Mouse (Mus musculus) lung, embryonic 16.5 days (tissue): ENCODE results near the gene Zfp566. TPM values are rescaled to one million over a fixed set of nuclear protein-coding genes. Genes with fewer than 3 reads are reported as not detected.

Experiments
- ATAC-seq: fragments of 200-750 bp; cut with Nextera tagmentation; 2 replicates; pipeline ENCODE4 v1.8.0; 2017; ENCODE audit warnings: low read depth, mild to moderate bottlenecking, moderate library complexity
- H3K27ac ChIP-seq: fragments of 300-500 bp; sonication (generic); 2 replicates; pipeline ENCODE4 v1.5.1; 2014; ENCODE audit warnings: mild to moderate bottlenecking, control low read depth, low read length
- H3K27me3 ChIP-seq: fragments of 300-500 bp; sonication (generic); 2 replicates; pipeline ENCODE4 v1.6.1; 2014; ENCODE audit warnings: low read depth, low read length, mixed read lengths; ENCODE audit not compliant: control insufficient read depth, insufficient read depth
- H3K36me3 ChIP-seq: fragments of 300-500 bp; sonication (generic); 2 replicates; pipeline ENCODE4 v1.6.1; 2014; ENCODE audit warnings: low read length; ENCODE audit not compliant: control insufficient read depth, insufficient read depth
- H3K4me1 ChIP-seq: fragments of 300-500 bp; sonication (generic); replicated peaks from 2 replicates; pipeline ENCODE4 v1.6.1; 2014; ENCODE audit warnings: low read length, mixed read lengths; ENCODE audit not compliant: control insufficient read depth, insufficient read depth
- H3K4me2 ChIP-seq: fragments of 300-500 bp; sonication (generic); 2 replicates; pipeline ENCODE4 v1.6.1; 2014; ENCODE audit warnings: low read depth, low read length, control low read depth
- H3K4me3 ChIP-seq: fragments of 300-500 bp; sonication (generic); 2 replicates; pipeline ENCODE4 v1.5.1; 2014; ENCODE audit warnings: mild to moderate bottlenecking, low read length, control low read depth
- H3K9ac ChIP-seq: fragments of 300-500 bp; sonication (generic); 2 replicates; pipeline ENCODE4 v1.6.1; 2014; ENCODE audit warnings: low read length, control low read depth
- H3K9me3 ChIP-seq: fragments of 300-500 bp; sonication (generic); 2 replicates; pipeline ENCODE4 v1.6.1; 2016; ENCODE audit warnings: low read length; ENCODE audit not compliant: control insufficient read depth
- WGBS: fragments of 180-500 bp; shearing (Covaris S2); extraction: QIAGEN DNeasy Blood & Tissue Kit; methylation state at CpG from one replicate; pipeline ENCODE4 v1.1.7; 2014; 5-methylcytosine and 5-hydroxymethylcytosine counted together
- polyA plus RNA-seq: library from polyadenylated mRNA; unstranded; fragments of >200 nt; fragmentation: Nextera tagmentation; extraction: Ambion mirVana; gene quantifications from 2 replicates; pipeline ENCODE4 v1.2.1, GENCODE M21; 2015

The Zfp566 gene
- polyA plus RNA-seq, 1 experiment from 2014 or later = 6.9 TPM

- Histone ChIP-seq H3K27me3 (no peaks in the 10 kb centered on the region), H3K9ac (no peak overlapping the region), H3K36me3 (peaks cover 14% of the 10 kb centered on the region), H3K9me3 (no peaks in the 10 kb centered on the region), H3K4me3 (no peak overlapping the region), H3K4me1 (no peaks in the 10 kb centered on the region), H3K27ac (no peak overlapping the region), H3K4me2 (no peak overlapping the region)
- WGBS = 77% methylated on average over 5 of the region's 5 CpGs
- no peak for ATAC-seq
These were observed 25.7 kb downstream of the Zfp566 start for GRCm38 (mm10) chr7:30064622-30065021.

- no peak for ATAC-seq
- H3K9me3 ChIP-seq = no peaks in the 10 kb centered on the region
- 86% methylated on average over 5 of the region's 5 CpGs for WGBS
These were observed 27.8 kb downstream of the Zfp566 start for GRCm38 (mm10) chr7:30062478-30062877.

DNA sequence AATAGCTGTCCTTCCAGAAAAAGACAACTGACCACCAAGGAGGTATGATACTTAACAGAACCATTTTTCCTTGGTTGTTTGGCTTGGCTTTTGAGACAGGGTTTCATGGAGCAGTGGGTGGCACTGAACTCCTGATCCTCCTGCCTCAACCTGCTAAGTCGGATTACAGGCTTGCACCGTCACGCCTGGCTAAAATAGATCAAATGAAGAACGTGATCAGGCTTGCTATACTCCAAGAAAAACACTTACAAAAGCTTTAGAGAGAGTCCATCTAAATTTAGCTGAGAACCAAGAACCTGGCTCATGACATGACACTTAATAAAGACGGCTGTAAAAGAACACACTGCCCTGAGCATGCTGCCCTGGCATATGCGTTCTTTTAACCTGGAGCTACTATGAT, 30.0 kb downstream of the Zfp566 start:
- no peaks in the 10 kb centered on the region for H3K4me1 ChIP-seq
- no peak overlapping the region for H3K4me3 ChIP-seq
- no peak overlapping the region for H3K27ac ChIP-seq
- H3K27me3 ChIP-seq = no peaks in the 10 kb centered on the region
- H3K9ac ChIP-seq = no peak overlapping the region
- peaks cover 24% of the 10 kb centered on the region for H3K36me3 ChIP-seq
- H3K9me3 ChIP-seq = no peaks in the 10 kb centered on the region
- 85% methylated on average over 6 of the region's 6 CpGs for WGBS
- no peak for ATAC-seq
- no peak overlapping the region for H3K4me2 ChIP-seq

More at GRCm38 (mm10) chr7:30062478-30062877, 27.8 kb downstream of the Zfp566 start:
- Histone ChIP-seq H3K4me3 (no peak overlapping the region), H3K36me3 (peaks cover 18% of the 10 kb centered on the region), H3K27me3 (no peaks in the 10 kb centered on the region), H3K4me2 (no peak overlapping the region), H3K9ac (no peak overlapping the region), H3K27ac (no peak overlapping the region), H3K4me1 (no peaks in the 10 kb centered on the region)

GRCm38 (mm10) chr7:30053591-30053990, 36.7 kb downstream of the Zfp566 start:
- Histone ChIP-seq H3K4me1 (peaks cover 7% of the 10 kb centered on the region), H3K27ac (no peak overlapping the region), H3K9ac (no peak overlapping the region), H3K27me3 (no peaks in the 10 kb centered on the region), H3K9me3 (no peaks in the 10 kb centered on the region), H3K36me3 (peaks cover 9% of the 10 kb centered on the region), H3K4me2 (no peak overlapping the region), H3K4me3 (no peak overlapping the region)
- no peak for ATAC-seq
- WGBS = 5% methylated on average over 3 of the region's 3 CpGs

- Histone ChIP-seq H3K4me1 (peaks cover 7% of the 10 kb centered on the region), H3K27me3 (no peaks in the 10 kb centered on the region), H3K27ac (peak within 1 kb of the TSS; percentile 71), H3K9ac (peak within 1 kb of the TSS; percentile 74), H3K9me3 (no peaks in the 10 kb centered on the region), H3K4me2 (peak within 1 kb of the TSS; percentile 72), H3K36me3 (no peaks in the 10 kb centered on the region; the same call in 1 of the 2 replicates), H3K4me3 (peak within 1 kb of the TSS; percentile 78)
- under 1% methylated on average over 40 of the region's 40 CpGs for WGBS
- ATAC-seq = peak; percentile 99
These were observed 39.3 kb downstream of the Zfp566 start, which contains the start of gene Zfp14 for GRCm38 (mm10) chr7:30050882-30051548. Gene Zfp14, minus strand, starts transcription at chr7:30051380.

DNA sequence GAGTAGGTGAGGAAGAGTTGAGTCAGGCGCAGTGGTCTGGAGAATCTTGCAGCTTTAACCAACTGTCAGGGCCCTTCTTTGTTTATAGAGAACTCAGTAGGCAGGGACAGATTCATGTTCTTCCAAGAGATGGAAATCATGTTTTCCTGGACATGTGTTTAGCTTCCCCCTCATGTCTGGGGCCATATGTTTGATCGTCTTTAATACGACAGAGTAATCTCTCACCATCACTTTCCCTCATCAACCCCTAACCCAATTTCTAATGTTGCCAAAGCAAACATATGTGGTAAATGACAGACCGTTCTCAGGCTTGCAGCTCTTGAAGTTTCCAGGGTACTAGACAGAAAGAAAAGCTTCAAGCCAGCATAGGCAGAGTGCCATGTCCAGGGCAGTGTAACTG, 42.2 kb downstream of the Zfp566 start:
- Histone ChIP-seq H3K4me1 (peaks cover 7% of the 10 kb centered on the region), H3K4me3 (no peak overlapping the region), H3K4me2 (no peak overlapping the region), H3K27ac (no peak overlapping the region), H3K36me3 (no peaks in the 10 kb centered on the region), H3K9ac (no peak overlapping the region), H3K27me3 (no peaks in the 10 kb centered on the region), H3K9me3 (no peaks in the 10 kb centered on the region)
- 68% methylated on average over 4 of the region's 4 CpGs for WGBS
- ATAC-seq = no peak

DNA sequence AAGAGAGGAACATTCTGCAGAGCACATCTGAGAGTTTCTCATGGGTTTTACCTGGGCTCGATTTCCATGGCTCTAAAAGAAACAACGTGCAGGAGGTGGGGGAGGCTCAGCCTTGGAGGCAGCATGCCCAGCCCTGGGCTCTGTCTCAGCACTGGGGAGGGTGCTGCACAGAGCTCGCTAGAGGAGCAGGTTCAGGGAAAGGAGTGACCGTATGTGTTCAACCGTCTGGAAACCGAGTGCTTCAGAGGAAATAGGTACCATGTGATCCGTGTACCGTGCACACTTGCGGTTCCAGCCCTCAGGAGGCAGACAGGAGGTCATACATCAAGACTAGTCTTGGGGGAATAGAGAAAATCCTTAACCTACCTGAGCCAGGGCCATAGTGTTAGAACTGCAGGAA, 46.0 kb downstream of the Zfp566 start:
- Histone ChIP-seq H3K4me2 (no peak overlapping the region), H3K9me3 (no peaks in the 10 kb centered on the region), H3K4me1 (no peaks in the 10 kb centered on the region), H3K27me3 (no peaks in the 10 kb centered on the region), H3K27ac (no peak overlapping the region), H3K36me3 (no peaks in the 10 kb centered on the region), H3K4me3 (no peak overlapping the region), H3K9ac (no peak overlapping the region)
- WGBS = 61% methylated on average over 9 of the region's 9 CpGs
- no peak for ATAC-seq

DNA sequence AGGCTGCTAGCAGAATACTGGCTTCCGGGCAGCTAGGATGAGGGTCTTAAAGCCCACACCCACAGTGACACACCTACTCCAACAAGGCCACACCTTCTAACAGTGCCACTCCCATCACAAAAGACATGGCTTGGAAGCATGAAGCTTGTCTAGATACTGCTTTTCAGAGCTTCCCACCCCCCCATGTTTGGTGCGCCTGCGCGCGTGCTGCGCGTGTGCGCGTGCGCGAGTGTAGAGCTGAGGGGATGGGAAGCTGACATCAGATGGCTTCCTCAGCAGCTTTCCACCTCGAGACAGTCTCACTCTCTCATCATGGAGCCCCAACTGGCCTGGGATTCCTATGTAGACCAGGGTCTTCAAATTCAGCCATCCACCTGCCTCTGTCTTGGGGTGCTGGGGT, 56.0 kb downstream of the Zfp566 start:
- H3K27ac ChIP-seq = no peak overlapping the region
- no peak overlapping the region for H3K4me2 ChIP-seq
- H3K36me3 ChIP-seq = peaks cover 4% of the 10 kb centered on the region; the same call in 1 of the 2 replicates
- 93% methylated on average over 12 of the region's 12 CpGs for WGBS
- no peak overlapping the region for H3K4me3 ChIP-seq
- no peaks in the 10 kb centered on the region for H3K9me3 ChIP-seq
- no peak overlapping the region for H3K9ac ChIP-seq
- no peak for ATAC-seq
- H3K4me1 ChIP-seq = no peaks in the 10 kb centered on the region
- H3K27me3 ChIP-seq = no peaks in the 10 kb centered on the region

DNA sequence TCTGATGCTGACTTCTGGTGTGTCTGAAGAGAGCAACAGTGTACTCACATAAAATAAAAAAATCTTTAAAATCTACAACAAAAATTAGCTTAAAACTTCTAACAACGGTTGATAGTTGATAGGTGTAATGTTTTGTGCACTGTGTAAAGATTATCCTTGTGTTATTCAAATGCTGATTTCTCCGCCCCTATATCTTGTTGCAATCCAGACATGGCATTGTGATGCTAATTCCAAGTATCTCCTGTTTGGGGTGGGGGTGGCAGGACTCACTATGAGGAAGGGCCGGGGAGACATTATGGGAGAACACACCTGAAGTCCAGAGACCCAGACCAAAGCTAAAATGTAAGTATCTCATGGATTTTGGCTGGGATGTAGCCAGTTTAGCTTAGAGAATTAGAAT, 58.9 kb downstream of the Zfp566 start:
- Histone ChIP-seq H3K9me3 (no peaks in the 10 kb centered on the region), H3K27ac (no peak overlapping the region), H3K36me3 (peaks cover 3% of the 10 kb centered on the region; the same call in 1 of the 2 replicates), H3K9ac (no peak overlapping the region), H3K4me3 (no peak overlapping the region), H3K4me2 (no peak overlapping the region), H3K27me3 (no peaks in the 10 kb centered on the region), H3K4me1 (no peaks in the 10 kb centered on the region)
- 86% methylated on average over 3 of the region's 3 CpGs for WGBS
- ATAC-seq = no peak
